Mouse (Mus musculus) embryonic fibroblast, embryonic 13.5 days (primary cell): ENCODE results near the gene Trem2.

Source experiments
- CTCF ChIP-seq: IDR thresholded peaks from 2 replicates; pipeline ENCODE4 v1.5.1; 2011; ENCODE audit warnings: mild to moderate bottlenecking, control low read depth, low read length, moderate library complexity, borderline replicate concordance; ENCODE audit not compliant: insufficient read depth
- POLR2A ChIP-seq: IDR thresholded peaks from 2 replicates; pipeline ENCODE4 v1.6.1; 2011; ENCODE audit warnings: low read depth, mild to moderate bottlenecking, control low read depth, low read length, moderate library complexity

- TF ChIP-seq CTCF (no peak), POLR2A (no peak)
Measured at GRCm38 (mm10) chr17:48389442-48389841, 43.2 kb downstream of the Trem2 start.
